Mouse (Mus musculus) layer of hippocampus, postnatal 36 days (tissue): ENCODE measurements at regions not wholly inside any gene's neighbourhood (a gene's known extent, or its start where the extent isn't known, plus 50 kb on each side); places are given as distances from the start of the nearest gene placed in this dataset.

Experiments used
- DNase-seq, 2 experiments: peaks; one replicate each; pipeline ENCODE4 v3.0.0; 2022

DNA sequence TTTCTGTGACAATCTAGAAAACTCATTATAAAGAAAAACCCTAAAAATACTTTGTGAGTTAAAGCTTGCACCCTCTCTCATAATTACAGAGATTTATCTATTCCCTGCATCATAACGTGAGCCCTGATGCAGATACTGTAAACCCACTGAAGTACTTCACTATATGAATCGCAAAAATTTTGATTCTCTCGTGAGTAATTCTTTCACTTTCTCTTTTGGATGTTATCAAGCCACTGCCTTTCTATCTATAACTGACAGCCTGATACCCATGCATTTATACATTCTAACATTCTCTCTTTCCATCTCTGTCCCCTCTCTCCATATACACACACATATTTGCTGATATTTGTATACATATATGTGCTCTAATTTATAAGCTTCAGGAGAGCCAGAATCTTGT, 264.1 kb upstream of the Gm765 start:
- DNase-seq, result no peak

DNA sequence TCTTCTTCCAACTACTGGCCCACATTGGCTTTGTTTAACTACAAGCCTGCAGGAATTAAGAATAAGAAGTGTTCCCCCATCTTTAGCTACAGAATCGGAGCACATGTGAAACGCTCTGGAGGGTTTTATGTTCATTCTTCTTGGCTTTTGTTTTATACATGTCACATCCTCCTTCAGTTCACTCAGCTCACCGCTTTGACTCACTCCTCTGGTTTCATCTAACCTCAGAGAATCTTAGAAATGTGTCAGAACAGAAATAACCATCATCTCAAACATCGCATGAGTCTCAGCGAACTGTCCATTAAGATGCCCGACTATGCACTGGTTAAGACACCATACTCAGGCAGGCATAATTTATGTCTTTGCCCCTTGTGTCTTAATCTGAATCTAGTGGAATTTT, 255.1 kb upstream of the Gm765 start:
- no peak for DNase-seq

DNA sequence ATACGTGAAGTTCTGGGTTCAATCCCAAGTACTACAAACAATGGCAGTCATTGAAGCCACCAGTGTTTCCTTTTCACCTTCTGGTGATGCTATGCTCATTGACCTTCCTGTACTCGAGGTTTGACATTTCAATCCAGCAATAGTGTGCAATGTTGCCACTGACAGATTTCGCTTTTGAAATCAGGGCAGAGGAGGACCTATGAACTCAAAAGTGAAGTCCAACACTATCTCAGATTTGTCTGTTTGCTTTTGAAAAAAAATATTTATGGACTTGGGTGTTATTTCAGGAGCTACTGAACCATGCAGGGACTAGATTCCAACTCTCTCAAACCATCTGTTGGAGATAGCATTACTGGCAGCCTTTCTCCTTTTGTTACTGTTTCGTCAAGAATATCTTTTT, 248.4 kb upstream of the Gm765 start:
- no peak for DNase-seq

DNA sequence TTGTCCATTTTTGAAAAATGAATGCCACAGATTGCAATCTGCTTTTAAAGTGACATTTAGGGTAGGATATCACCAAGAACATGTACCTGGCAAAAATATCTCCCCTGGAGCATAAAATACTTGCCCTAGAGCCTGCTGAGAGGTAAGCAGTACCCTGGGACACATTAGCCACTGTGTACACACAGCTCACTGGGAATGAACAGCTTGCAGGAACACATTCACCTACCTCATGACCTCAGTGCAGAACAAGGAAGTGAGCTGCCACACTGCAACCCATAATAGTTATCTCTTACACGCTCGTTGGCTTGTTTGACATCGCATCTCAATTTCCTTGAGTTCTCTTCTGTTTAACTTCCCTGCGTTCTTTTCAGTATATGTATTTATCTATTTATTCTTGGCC, 246.4 kb upstream of the Gm765 start:
- DNase-seq, result no peak

DNA sequence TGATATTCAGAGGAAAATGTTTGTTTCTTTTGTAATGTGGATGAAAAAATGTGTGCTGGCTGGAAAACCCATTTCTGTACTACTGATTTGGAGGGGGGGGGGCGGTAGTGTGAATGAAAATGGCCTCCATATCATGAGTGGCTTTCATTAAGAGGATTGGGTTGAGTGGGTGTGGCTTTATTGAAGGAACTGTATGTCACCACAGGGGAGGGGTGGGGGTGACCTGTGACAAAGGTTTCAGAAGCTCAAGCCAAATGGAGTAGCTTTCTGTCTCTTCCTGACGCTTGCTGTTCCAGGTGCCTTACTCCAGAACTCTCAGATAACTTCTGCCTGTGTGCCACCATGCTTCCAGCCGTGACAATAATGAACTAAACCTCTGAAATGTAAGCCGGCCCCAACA, 242.0 kb upstream of the Gm765 start:
- DNase-seq, result no peak

DNA sequence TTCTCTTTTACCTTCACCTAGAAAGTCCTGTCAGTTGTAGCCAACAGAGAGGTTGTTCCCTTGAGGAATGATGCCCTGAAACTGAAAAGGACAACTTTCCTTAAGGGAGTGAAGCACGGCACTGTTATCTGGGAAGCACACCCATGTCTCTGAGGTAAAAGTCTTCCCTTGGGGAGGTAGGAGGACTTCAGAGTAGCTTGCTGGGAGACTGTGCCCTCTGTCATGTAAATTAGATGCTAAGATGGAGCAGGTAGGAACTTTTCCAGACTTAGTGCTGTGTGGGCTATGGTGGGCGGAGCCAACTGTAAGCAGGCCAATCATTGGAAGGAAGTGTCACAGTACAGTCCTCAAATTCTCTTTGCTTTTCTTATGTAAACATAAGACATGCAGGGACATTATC, 240.3 kb upstream of the Gm765 start:
- DNase-seq, result no peak

DNA sequence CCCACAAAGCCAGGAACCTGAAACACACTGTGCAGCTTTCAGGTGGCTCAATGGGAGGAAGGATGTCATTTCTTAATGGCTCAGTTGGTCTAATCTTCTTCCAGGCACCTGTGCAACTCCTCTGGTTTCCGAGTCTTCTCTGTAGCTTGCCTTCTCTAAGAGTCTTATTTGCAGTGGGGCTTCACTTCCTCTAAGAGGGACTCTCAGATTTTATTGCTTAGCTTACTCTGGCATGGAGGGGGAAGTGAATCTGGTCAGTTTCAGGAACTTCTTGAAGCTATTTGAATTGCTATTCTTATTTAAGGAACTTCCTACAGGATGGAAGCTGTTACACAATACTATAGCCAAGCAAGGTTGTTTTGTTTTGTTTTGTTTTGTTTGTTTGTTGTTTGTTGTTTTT, 232.7 kb upstream of the Gm765 start:
- no peak for DNase-seq

DNA sequence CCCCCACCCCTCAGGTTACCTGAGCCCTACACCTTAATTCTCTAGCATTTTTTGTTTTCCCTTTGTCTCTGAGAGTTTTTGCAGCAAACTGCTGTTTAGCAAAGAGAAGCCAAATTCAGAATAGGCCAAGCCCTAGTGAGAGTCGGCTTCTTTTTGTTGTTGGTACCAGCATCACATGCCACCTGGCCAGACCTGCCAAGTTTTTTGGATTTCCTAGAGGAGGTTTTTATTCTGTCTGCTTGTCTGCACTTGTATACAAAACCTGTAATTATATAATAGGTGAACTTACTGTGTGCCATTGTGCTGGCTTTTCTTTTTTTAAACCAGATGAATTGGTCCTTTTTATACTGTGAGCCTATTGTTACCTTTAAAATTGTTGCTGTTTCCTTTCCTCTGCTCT, 213.1 kb upstream of the Gm765 start:
- DNase-seq, result no peak

DNA sequence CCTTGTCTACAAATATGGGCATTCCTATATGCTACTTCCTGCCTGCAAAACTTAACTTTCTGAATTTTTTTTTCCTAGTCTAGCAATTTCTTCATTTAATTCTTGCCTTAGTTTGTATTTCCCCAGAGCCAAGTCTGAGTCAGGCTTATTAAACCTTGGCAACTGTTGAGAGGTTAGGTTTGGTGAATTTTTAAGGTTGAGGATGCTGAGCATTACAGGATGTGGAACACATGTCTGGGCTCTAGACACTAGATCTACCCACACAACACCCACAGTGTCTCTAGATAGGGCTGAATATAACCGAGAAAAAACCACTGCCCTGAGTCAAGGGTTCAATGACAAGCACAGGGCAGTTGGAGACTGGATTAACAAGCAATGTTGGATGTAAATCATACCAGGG, 211.4 kb upstream of the Gm765 start:
- DNase-seq, result no peak

DNA sequence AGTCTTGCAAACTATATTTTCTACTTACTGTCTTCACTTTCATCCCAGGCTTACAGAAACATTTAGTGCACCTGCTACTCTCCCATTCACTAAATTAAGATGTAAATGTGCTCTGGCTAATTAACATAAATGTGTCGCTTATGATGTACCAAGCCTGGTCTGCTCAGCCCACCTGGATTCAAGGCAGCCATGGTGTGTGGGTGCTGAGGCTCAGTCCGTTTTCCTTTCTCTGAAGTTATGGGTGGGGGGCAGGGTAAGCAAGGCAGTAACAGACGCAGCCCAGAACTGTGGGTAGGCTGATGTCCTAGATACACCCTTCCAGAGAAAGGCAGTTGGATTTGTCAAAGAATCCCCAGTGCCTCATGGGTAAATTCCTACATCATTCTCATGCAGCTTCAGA, 209.2 kb upstream of the Gm765 start:
- no peak for DNase-seq

DNA sequence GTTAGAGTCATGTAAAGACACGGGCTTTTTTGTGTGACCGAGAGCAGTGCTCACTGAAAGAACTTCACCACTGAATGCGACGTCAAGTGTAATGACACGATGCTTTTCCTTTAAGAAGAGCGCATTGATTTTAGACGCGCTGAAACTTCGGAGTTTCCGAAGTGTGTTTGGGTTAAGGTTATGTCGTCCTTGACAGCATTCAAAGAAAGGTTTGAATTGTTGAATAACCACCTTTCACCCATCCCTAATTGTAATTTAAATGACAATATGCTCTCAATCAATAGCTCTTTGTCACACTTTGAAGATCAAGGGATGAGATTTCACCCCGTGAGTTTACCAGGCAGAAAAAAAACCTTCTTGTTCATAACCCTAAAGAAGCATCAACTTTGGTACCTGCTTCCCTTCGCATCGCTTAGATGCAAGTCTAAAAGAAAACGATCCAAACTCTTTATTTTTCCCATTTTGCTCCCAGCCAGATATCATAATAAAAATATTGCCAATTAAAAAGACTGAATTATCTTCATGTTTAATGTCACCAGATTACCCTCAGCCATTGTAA, 184.4 kb upstream of the Gm765 start:
- no peak for DNase-seq

DNA sequence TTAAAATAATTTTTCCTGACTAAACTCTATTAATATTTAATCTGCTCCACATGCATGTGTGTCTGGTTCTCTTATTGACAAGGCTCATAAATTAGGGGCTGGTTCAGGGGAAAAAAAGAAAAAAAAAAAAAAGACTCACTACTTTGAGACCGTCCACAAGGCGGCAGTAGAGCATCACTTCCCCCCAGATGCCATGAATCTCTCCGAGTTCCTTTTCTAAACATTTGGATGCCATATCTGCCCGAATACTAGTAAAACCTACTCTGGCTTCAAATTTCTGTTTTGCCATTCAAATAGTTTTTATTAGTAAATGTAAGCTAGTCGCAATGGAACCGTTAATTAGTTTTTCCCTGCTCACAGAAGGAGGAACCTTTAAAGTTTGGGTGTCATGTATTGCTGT, 182.7 kb upstream of the Gm765 start:
- peak; percentile 34 to 48 for DNase-seq

DNA sequence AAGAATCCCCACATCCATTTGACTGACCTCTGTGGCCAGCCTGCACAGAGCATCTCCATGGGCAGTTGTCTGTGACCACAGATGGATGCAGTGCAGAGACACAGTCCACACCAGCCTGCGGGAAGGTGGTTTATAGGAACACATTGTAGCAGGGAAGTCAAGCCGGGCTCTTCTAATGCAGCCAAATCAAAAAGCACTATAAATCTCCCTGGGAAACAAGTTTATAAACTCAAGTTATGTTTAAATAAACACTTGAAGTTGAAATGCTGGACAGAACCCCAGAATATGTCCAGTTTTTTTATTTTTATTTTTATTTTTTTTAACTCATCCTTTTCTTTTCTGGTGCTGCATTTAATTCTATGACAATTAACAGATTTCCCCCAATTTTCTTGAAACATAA, 182.1 kb upstream of the Gm765 start:
- DNase-seq, result no peak

DNA sequence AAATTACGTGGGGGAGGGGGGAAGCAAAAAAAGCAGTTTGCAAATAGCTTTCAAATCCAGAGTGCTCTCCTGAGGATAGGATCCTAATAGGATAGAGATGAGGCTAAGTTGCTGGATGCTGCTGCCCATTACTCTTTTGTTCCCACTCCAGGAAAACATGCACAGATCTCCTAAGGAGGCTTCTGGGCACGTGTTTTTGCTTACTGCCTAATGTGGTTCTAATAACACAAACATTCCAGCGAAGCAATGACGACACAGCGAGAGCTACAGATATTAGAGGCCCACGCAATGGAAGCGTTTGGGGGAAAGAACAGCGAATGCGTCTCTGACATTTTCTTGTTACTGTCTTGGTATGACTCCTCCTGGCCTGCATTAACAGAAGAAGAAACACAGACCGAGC, 179.0 kb upstream of the Gm765 start:
- DNase-seq, result no peak

DNA sequence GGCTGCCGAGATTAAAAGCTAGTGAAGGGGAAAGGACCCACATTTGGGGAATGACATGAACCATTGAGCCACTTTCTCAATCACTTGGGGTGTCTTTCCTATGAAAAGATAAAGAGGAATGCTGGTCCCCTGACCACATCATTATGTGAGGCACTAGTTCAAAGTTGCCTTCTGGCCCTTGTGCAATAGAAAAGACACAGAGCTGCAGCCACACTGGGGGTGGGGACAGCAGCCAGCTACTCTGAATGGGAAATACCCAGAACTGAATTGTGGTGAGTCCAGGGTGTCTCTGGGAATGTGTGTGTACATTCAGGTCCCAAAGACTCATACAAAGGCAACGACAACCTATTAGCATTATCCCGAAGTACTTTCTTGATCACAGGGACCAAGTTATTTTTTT, 172.3 kb upstream of the Gm765 start:
- no peak for DNase-seq

DNA sequence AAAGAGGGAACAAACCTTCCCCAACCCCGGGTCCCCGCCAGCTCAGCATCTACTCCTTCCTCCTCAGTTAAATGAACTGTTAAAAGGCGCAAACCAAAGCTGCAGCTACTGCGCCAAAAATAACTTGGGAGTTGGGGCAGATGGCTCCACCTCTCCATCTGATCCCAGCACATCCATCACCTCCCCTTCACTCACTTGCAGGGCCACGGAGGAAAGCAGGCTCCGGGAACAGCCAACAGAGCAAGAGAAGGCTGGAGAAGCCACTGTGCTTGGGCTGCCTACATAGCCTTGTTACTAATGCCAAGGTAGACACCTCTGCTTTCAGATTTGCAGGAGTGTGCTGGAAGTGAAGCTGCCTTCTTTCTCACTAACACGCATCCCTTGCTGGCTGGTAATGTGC, 171.8 kb upstream of the Gm765 start:
- DNase-seq, result peak; percentile 31 to 43

DNA sequence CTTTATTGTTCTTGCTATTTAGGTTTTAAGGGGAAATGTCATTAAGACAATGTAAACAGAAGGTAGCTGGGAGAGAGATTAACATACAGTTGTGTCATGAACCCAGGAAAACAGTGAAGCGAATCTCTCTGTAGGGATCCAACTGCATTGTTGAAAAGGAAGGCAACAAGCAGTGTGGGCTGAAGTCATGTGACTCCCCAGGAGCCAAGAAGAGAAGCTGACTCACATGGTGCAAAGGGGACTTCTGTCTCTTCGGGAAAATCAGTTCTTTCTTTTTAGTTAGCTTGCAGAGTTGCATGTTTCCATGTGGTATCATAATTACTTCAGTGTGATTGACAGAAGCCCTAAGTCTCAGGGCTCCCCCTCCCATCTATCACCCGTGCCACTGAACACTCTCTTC, 170.7 kb upstream of the Gm765 start:
- DNase-seq, result no peak

DNA sequence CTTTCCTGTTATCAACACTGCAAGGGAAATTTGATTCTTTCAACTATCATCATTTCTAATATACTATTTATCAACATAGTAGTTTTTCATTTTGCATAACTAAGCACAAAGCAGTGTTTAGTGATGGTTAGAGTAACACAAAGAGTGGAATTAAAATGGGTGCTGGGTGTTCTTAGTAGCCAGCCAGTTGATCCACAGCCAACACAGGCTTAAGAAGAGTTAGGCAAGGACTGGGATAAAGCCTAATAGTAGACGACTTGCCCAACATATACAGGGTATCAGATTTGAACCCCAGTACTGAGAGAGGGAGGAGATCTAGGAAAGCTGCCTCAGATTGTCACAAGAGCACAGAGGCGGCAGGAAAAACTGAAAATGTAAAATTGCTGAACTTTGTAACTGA, 160.2 kb upstream of the Gm765 start:
- no peak for DNase-seq

DNA sequence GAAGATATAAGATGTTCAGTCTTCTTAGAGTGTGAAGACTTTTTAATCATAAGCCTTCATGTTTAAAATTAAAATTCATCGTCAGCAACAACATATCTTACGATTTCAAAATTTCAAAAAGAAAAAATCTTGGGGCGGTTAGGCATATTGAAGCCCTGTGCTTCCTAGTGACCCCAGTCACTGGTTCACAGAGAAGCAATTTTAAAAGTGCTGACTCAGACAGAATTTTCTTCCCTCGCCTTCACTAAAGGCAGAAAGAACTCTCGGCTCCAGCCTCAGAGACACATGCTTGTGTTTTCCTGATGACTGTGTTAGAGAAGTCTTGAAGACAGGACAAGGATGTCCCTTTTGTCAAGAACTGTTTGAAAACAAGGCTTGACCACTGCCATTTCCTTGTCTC, 157.2 kb upstream of the Gm765 start:
- no peak for DNase-seq

DNA sequence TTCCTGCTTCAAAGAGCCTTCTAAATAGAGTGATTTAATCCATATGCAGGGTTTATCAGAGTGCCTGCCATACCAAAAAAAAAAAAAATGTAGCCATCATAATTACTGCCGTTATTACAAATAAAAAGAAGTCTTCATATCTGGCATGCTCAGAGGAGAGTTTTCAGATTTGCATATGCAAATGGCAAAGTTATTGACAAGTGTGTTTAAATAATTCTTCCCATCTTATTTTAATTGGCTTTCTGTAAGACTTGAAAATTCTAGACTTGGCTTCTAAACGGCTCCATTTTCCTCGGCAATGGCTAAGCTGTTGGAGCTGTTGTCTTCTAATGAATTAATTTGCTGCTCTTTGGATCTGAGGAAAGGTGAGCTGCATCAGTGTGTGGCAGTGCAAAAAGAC, 144.1 kb upstream of the Gm765 start:
- DNase-seq, result no peak

DNA sequence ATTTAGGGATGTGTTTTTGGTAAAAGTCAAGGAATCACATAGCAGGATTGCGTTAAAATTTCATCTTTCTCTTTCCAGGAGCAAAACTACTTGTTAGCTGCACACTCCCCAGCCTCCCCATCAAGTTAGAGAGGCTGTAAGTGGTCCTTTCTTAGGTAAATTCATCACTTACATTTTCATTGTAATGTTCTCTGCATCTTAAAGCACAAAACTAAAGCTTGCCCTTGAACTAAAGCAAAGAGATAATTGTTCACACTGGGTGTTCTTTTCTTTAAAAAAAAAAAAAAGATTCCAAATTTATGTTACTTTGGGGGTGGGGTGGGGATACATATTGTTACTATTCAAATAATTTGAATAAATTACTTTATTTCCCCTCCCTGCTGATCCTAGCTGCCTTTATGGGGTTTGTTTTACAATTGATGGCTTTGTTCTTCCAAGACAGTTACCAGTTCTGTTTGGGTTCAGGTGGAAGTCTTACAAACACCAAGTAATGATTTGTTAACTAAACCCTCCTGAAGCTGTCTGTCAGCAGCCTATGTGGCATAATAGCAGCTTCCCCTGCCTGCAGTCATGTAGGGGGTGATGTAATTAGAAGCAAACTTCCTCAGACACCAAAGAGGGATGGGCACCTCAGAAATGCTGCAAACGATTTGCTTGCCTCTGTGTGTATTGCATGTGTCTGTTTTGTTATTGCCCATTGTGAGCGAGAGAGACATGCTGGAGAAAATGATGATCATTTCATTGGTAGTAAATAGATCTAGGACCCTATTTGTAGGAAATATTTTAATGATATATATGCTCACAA, 141.0 kb upstream of the Gm765 start:
- DNase-seq, result no peak

DNA sequence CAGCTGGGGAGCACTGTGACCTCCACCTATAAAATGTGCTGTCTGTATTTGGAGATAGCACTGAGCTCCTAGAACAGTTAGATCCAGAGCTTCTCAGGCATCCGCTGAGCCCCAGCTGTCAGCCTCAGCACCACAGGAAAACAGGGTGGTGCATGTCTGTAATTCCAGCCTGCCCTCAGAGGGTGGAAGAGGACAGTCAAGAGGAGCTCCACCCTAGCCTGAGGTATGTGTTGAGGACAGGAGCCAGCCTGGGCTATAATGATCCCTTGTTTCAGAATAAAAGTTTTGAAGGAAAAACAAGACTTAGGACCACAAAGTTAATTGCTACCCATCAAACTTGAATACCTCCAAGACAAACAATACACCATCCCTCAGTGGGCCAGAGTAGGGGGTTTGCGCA, 139.8 kb upstream of the Gm765 start:
- DNase-seq, result no peak

DNA sequence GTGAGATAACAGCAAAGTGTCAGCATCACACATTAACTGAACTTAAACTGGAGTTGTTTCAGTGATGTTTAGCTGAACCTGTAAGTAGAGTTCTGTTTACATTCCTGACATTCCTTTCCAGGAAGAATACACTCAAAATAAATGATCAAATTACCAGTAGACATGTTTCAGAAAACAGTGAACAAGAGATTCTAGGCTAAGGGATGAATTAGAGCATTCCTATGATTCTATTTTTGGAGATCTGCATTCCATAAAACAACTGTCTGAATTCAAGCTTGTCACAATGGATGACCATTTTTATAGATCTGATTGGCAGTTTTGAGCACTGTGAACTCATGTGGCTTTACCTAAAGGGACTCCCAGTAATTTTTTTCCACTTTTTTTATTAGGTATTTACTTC, 125.0 kb upstream of the Gm765 start:
- DNase-seq, result no peak

DNA sequence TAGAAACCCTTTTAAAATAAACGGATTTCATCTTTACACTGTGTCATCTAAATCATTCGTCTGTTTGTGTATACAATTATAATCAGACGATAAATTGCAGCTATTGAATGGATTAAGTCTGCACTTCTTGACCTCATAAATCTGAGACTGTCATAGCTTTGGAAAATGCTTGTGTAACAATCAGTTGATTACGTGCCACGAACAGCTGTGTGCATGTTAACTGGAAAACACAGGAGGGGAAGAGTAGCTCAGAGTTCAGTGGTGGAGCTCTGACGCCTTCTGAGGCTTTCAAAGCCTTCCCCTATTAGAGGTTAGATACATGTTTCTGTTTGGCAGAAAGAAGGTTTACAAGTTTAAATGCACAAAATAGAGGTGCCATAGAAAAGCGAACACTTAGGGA, 109.7 kb upstream of the Gm765 start:
- DNase-seq, result no peak

DNA sequence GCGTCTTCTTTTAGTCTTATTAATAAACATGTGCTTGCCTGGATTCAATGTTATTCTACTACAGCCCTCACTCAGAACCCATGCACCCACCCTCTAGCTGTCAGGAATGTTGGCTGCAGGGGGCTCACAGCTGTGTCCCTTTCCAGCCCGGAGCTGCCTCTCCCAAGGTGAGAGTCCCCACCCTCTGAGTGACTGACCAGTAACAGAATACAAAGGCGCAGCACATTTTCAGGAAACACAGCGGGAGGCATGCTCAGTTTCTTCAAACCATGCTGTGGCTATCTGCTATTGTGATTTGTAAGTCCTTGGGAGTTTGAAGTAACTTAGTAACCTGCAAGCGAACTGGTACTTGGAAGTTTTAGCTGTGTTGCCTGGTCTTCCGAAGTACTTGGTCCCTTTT, 93.1 kb upstream of the Gm765 start:
- no peak for DNase-seq
